Mouse (Mus musculus) stomach, embryonic 14.5 days (tissue): Measurements from ENCODE around the gene Edem1. TPM values are rescaled to one million over a fixed set of nuclear protein-coding genes. Genes with fewer than 3 reads are reported as not detected.

Source experiments
- polyA plus RNA-seq: library from polyadenylated mRNA; unstranded; fragments of >200 nt; fragmentation: Nextera tagmentation; extraction: Ambion mirVana; gene quantifications from 2 replicates; pipeline ENCODE4 v1.2.1, GENCODE M21; 2014

Gene Edem1
- polyA plus RNA-seq, 1 experiment from 2014 or later = 29.0 TPM

Other genes starting within 250 kb of the Edem1 start
- 19.8 and 25.1 TPM in 2 replicates for gene Bhlhe40, start 168.0 kb upstream of the Edem1 start, polyA plus RNA-seq
- 82.6 and 89.0 TPM in 2 replicates for gene Arl8b, start 45.5 kb upstream of the Edem1 start, polyA plus RNA-seq